Comparison of ENCODE assay signal across 9 mouse cellular contexts in genomic region chr6:149141393-149142173, GRCm38 (mm10). TPM values are rescaled to one million over a fixed set of nuclear protein-coding genes. Genes with fewer than 3 reads are reported as not detected.
DNase-seq lines count a peak whose midpoint lies in the region; ATAC-seq and TF ChIP-seq lines count a peak whose summit lies in the region.
"Had no signal": no experiment of that assay in that cellular context is flagged by ENCODE, and none has a peak within 500 bp of the region (broad histone marks: within the 10 kb centered on the region; RNA-seq: fewer than 3 reads in every experiment).

No protein-coding gene starts in this region.

- peak overlapping the region; percentile 71 for H3K9ac ChIP-seq in heart, embryonic 12.5 days
- peak overlapping the region; percentile 76 for H3K9ac ChIP-seq in kidney, embryonic 16.5 days (replicated peaks; ENCODE audit: low read length)
- H3K9ac ChIP-seq in liver, adult 2 months (ENCODE audit: low read depth, low read length) = peak overlapping the region; percentile 88

- H3K4me2 ChIP-seq in heart, embryonic 12.5 days = peak overlapping the region; percentile 87
- H3K4me2 ChIP-seq in kidney, embryonic 16.5 days (replicated peaks; ENCODE audit: low read depth, low read length) = peak overlapping the region; percentile 72

- no peaks in the 10 kb centered on the region for H3K9me3 ChIP-seq in erythroblast, embryonic 14.5 days (ENCODE audit: control insufficient read depth, low read length)
- 0 out of 2 replicates have a peak, but pooled peaks cover 3% of the 10 kb centered on the region for H3K9me3 ChIP-seq in heart, embryonic 12.5 days (replicated peaks)
- no peaks in the 10 kb centered on the region for H3K9me3 ChIP-seq in kidney, embryonic 16.5 days (ENCODE audit: low read length)

- H3K4me3 ChIP-seq in erythroblast, embryonic 14.5 days (replicated peaks) = peak overlapping the region; percentile 71
- H3K4me3 ChIP-seq in heart, embryonic 12.5 days = peak overlapping the region; percentile 72
- H3K4me3 ChIP-seq in kidney, embryonic 16.5 days (ENCODE audit: low read length) = peak overlapping the region; percentile 63
- H3K4me3 ChIP-seq in liver, adult 2 months (ENCODE audit: insufficient read depth, low read depth, low read length) = peak overlapping the region; percentile 63

- peaks cover 15% of the 10 kb centered on the region for H3K36me3 ChIP-seq in erythroblast, embryonic 14.5 days (ENCODE audit: control insufficient read depth)
- peaks cover 21% of the 10 kb centered on the region for H3K36me3 ChIP-seq in heart, embryonic 12.5 days
- peaks cover 19% of the 10 kb centered on the region for H3K36me3 ChIP-seq in kidney, embryonic 16.5 days (ENCODE audit: insufficient read depth, low read length)
- peaks cover 27% of the 10 kb centered on the region for H3K36me3 ChIP-seq in liver, adult 2 months (ENCODE audit: control insufficient read depth, insufficient read depth, low read length)

- peak overlapping the region; percentile 57 for H3K27ac ChIP-seq in heart, embryonic 12.5 days (ENCODE audit: poor library complexity, severe bottlenecking)
- peak overlapping the region; percentile 68 for H3K27ac ChIP-seq in kidney, embryonic 16.5 days (ENCODE audit: low read length)
- H3K27ac ChIP-seq in liver, adult 2 months (replicated peaks; ENCODE audit: insufficient read depth, low read depth, low read length) = peak overlapping the region; percentile 94

- TF ChIP-seq CTCF in liver, adult 2 months (IDR thresholded peaks at IDR 0.05; ENCODE audit: low read depth, low read length) = no peak

- no peaks in the 10 kb centered on the region for H3K27me3 ChIP-seq in erythroblast, embryonic 14.5 days (ENCODE audit: control insufficient read depth)
- no peaks in the 10 kb centered on the region for H3K27me3 ChIP-seq in heart, embryonic 12.5 days (replicated peaks)
- H3K27me3 ChIP-seq in kidney, embryonic 16.5 days (ENCODE audit: insufficient read depth, low read length) = no peaks in the 10 kb centered on the region
- H3K27me3 ChIP-seq in liver, adult 2 months (ENCODE audit: control insufficient read depth, insufficient read depth, low read length) = no peaks in the 10 kb centered on the region

- peak; percentile 93 for DNase-seq in CD4-positive, CD25-positive, alpha-beta regulatory T cell, adult 2 months (ENCODE audit: low read depth, low spot score)
- peak; percentile 24 for DNase-seq in brain, embryonic 18.5 days (ENCODE audit: low read depth, low spot score)
- peak; percentile 97 for DNase-seq in liver, adult 2 months (ENCODE audit: extremely low read depth, low read depth, low spot score)
- DNase-seq in spleen, postnatal 36 days (ENCODE audit: low spot score in 2 of 2) = peak; percentile 79 to 86

- WGBS in heart, embryonic 12.5 days = 5% methylated on average over 36 of the region's 36 CpGs
- WGBS in kidney, embryonic 16.5 days = 3% methylated on average over 36 of the region's 36 CpGs
- under 1% methylated on average over 36 of the region's 36 CpGs for WGBS in liver, adult 2 months

- ATAC-seq in heart, embryonic 12.5 days (ENCODE audit: insufficient number of reproducible peaks, low FRiP score) = peak; percentile 98
- ATAC-seq in kidney, embryonic 16.5 days (ENCODE audit: low FRiP score, low TSS enrichment) = peak; percentile 97
- peak; percentile 94 for ATAC-seq in monocyte, adult 5-6 weeks (replicated peaks; ENCODE audit: insufficient number of reproducible peaks, low FRiP score, low TSS enrichment, poor library complexity, severe bottlenecking)

- H3K4me1 ChIP-seq in erythroblast, embryonic 14.5 days (ENCODE audit: control insufficient read depth) = peaks cover 26% of the 10 kb centered on the region
- H3K4me1 ChIP-seq in heart, embryonic 12.5 days (replicated peaks) = peaks cover 12% of the 10 kb centered on the region; the same call in 1 of the 2 replicates
- H3K4me1 ChIP-seq in kidney, embryonic 16.5 days (ENCODE audit: insufficient read depth, low read length) = peaks cover 9% of the 10 kb centered on the region
- H3K4me1 ChIP-seq in liver, adult 2 months (ENCODE audit: control insufficient read depth, insufficient read depth, low read length) = peaks cover 34% of the 10 kb centered on the region

- peak; percentile 53; the same call in 1 of the 2 replicates for TF ChIP-seq POLR2A in liver, adult 2 months (IDR thresholded peaks at IDR 0.05; ENCODE audit: extremely low read depth, insufficient read depth, low read length)

- H3K79me2 ChIP-seq in liver, adult 2 months (ENCODE audit: control insufficient read depth, insufficient read depth, low read length) = peaks cover 3% of the 10 kb centered on the region; the same call in 1 of the 2 replicates

RNA-seq across cellular contexts. Expression of gene Etfbkmt, which starts 1.9 kb away (rescaled TPM):
- 0.11 and 0.18 TPM in 2 replicates for polyA plus RNA-seq in erythroblast, embryonic 14.5 days (2012)
- polyA plus RNA-seq in heart, embryonic 12.5 days (2016; fragmentation: Nextera tagmentation; extraction: Ambion mirVana) = 15.6 and 17.4 TPM in 2 replicates
- 21.5 and 21.6 TPM in 2 replicates for polyA plus RNA-seq in kidney, embryonic 16.5 days (2015; fragmentation: Nextera tagmentation; extraction: Ambion mirVana)
- total RNA-seq in liver, adult 2 months (2014; rRNA removed) = 25.3 and 31.0 TPM in 2 replicates
- polyA plus RNA-seq in liver, adult 2 months (2012; rRNA removed) = 3.9 and 15.6 TPM in 2 replicates
- 10.0 to 19.5 TPM (median 13.3 TPM) in 3 replicates for total RNA-seq in monocyte, adult 5-6 weeks (2017)

RNA-seq across cellular contexts. Expression of gene Gm10203, which starts 11.6 kb away (rescaled TPM):
- not detected in 2 replicates for polyA plus RNA-seq in erythroblast, embryonic 14.5 days (2012)
- polyA plus RNA-seq in heart, embryonic 12.5 days (2016; fragmentation: Nextera tagmentation; extraction: Ambion mirVana) = not detected in 2 replicates
- polyA plus RNA-seq in kidney, embryonic 16.5 days (2015; fragmentation: Nextera tagmentation; extraction: Ambion mirVana) = not detected in 2 replicates
- not detected in 2 replicates for total RNA-seq in liver, adult 2 months (2014; rRNA removed)
- polyA plus RNA-seq in liver, adult 2 months (2012; rRNA removed) = not detected in 2 replicates
- not detected in 3 replicates for total RNA-seq in monocyte, adult 5-6 weeks (2017)
- polyA plus RNA-seq: gonadal fat pad, adult 2 months had no signal

RNA-seq across cellular contexts. Expression of gene Dennd5b, which starts 40.1 kb away (rescaled TPM):
- 0.01 TPM in 1 of 2 replicates, not detected in the other for polyA plus RNA-seq in erythroblast, embryonic 14.5 days (2012)
- polyA plus RNA-seq in heart, embryonic 12.5 days (2016; fragmentation: Nextera tagmentation; extraction: Ambion mirVana) = 10.3 and 10.9 TPM in 2 replicates
- polyA plus RNA-seq in kidney, embryonic 16.5 days (2015; fragmentation: Nextera tagmentation; extraction: Ambion mirVana) = 5.9 and 9.1 TPM in 2 replicates
- total RNA-seq in liver, adult 2 months (2014; rRNA removed) = 94.7 and 99.5 TPM in 2 replicates
- 14.8 and 19.4 TPM in 2 replicates for polyA plus RNA-seq in liver, adult 2 months (2012; rRNA removed)
- 4.7 to 7.3 TPM (median 4.8 TPM) in 3 replicates for total RNA-seq in monocyte, adult 5-6 weeks (2017)

RNA-seq across cellular contexts. Expression of gene Amn1, which starts 46.9 kb away (rescaled TPM):
- polyA plus RNA-seq in erythroblast, embryonic 14.5 days (2012) = 0.16 and 0.22 TPM in 2 replicates
- 21.2 and 27.4 TPM in 2 replicates for polyA plus RNA-seq in heart, embryonic 12.5 days (2016; fragmentation: Nextera tagmentation; extraction: Ambion mirVana)
- polyA plus RNA-seq in kidney, embryonic 16.5 days (2015; fragmentation: Nextera tagmentation; extraction: Ambion mirVana) = 27.1 and 32.0 TPM in 2 replicates
- total RNA-seq in liver, adult 2 months (2014; rRNA removed) = 7.9 and 12.2 TPM in 2 replicates
- 4.2 and 4.3 TPM in 2 replicates for polyA plus RNA-seq in liver, adult 2 months (2012; rRNA removed)
- 21.7 to 34.0 TPM (median 25.1 TPM) in 3 replicates for total RNA-seq in monocyte, adult 5-6 weeks (2017)

Comparison
In these comparisons a context has a peak if more than half of its experiments do, and no peak if none do; other contexts are left out.
1. Peak in every context shown above with its lines: DNase-seq, ATAC-seq, H3K4me3 ChIP-seq and H3K27ac ChIP-seq.
2. DNase-seq: peak in every context shown above with its lines; median percentile 97 in liver, adult 2 months; 93 in CD4-positive, CD25-positive, alpha-beta regulatory T cell, adult 2 months; 82 in spleen, postnatal 36 days; 24 in brain, embryonic 18.5 days.